Mouse (Mus musculus) bone marrow, adult 2 months (tissue): ENCODE measurements around the gene B3gnt2. TPM values are rescaled to one million over a fixed set of nuclear protein-coding genes. Genes with fewer than 3 reads are reported as not detected.
A peak's percentile ranks its signal among the peaks of the same experiment; 100 is the strongest.

ENCODE experiments used
- H3K27ac ChIP-seq: fragments of 200-500 bp; 2 replicates; pipeline ENCODE4 v1.5.1; 2012; ENCODE audit warnings: low read depth, mild to moderate bottlenecking, control low read depth, inconsistent platforms, low read length; ENCODE audit not compliant: control insufficient read depth, poor library complexity, insufficient read depth
- H3K4me1 ChIP-seq: fragments of 200-500 bp; 2 replicates; pipeline ENCODE4 v1.6.1; 2011; ENCODE audit warnings: low read length; ENCODE audit not compliant: control insufficient read depth, insufficient read depth
- H3K4me3 ChIP-seq: fragments of 200-500 bp; replicated peaks from 2 replicates; pipeline ENCODE3; 2011; ENCODE audit warnings: mild to moderate bottlenecking, low read depth, low read length, control low read depth; ENCODE audit not compliant: control insufficient read depth
- CTCF ChIP-seq: fragments of 200-500 bp; IDR thresholded peaks from 2 replicates; pipeline ENCODE4 v1.5.1; 2011; ENCODE audit warnings: low read length, control low read depth; ENCODE audit not compliant: control insufficient read depth, insufficient read depth
- POLR2A ChIP-seq: fragments of 200-500 bp; IDR thresholded peaks from 2 replicates; pipeline ENCODE4 v1.6.1; 2011; ENCODE audit warnings: low read depth, mild to moderate bottlenecking, control low read depth, low read length, borderline replicate concordance; ENCODE audit not compliant: control insufficient read depth
- WGBS: fragments of 180-500 bp; shearing (Covaris S2); methylation state at CpG from one replicate; pipeline ENCODE4 v1.1.7; 2018; 5-methylcytosine and 5-hydroxymethylcytosine counted together
- polyA plus RNA-seq: library from polyadenylated mRNA; stranded (reverse); fragments of >200 nt; gene quantifications from 2 replicates; pipeline ENCODE4 v1.2.4, GENCODE M21; 2011; ENCODE audit warnings: low replicate concordance; ENCODE audit not compliant: missing spikeins, insufficient read depth, insufficient read length

The B3gnt2 gene
- polyA plus RNA-seq, 1 experiment = 6.2 TPM

DNA sequence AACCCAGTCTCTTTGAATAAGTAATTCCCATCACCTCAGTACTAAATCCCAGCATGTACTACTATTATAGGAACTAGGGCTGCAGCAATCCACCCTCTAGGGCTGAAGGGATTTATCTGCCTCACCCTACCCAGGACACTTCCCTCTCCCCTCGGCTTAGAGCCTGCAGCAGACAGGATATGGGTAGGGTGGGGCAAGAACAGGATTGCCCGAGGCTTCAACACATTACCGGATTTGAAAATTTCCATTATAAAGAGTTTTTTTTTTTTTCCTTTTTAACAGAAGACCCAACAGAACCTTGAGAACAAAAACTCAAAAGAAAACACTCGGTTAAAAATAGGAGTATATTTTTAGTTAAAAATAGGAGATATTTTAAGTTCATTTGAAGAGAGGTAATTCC is 9.3 kb downstream of the B3gnt2 start:
- H3K4me1 ChIP-seq = peaks cover 33% of the 10 kb centered on the region
- TF ChIP-seq CTCF (no peak), POLR2A (no peak)
- 1% methylated on average over 4 of the region's 4 CpGs for WGBS
- no peak overlapping the region for H3K27ac ChIP-seq
- H3K4me3 ChIP-seq = no peak overlapping the region

GRCm38 (mm10) chr11:22850077-22850476 is 10.7 kb downstream of the B3gnt2 start:
- Histone ChIP-seq H3K4me1 (peaks cover 36% of the 10 kb centered on the region), H3K27ac (peak overlapping the region; percentile 50; the same call in 1 of the 2 replicates), H3K4me3 (no peak overlapping the region)
- TF ChIP-seq POLR2A (no peak), CTCF (no peak)
- 25% methylated on average over 4 of the region's 4 CpGs for WGBS

- WGBS = 16% methylated on average over 5 of the region's 5 CpGs
- peak overlapping the region; percentile 4; the same call in 1 of the 2 replicates for H3K27ac ChIP-seq
- no peak overlapping the region for H3K4me3 ChIP-seq
- TF ChIP-seq POLR2A (no peak), CTCF (no peak)
- peaks cover 39% of the 10 kb centered on the region for H3K4me1 ChIP-seq
Observed at GRCm38 (mm10) chr11:22848649-22849195, 12.0 kb downstream of the B3gnt2 start.

DNA sequence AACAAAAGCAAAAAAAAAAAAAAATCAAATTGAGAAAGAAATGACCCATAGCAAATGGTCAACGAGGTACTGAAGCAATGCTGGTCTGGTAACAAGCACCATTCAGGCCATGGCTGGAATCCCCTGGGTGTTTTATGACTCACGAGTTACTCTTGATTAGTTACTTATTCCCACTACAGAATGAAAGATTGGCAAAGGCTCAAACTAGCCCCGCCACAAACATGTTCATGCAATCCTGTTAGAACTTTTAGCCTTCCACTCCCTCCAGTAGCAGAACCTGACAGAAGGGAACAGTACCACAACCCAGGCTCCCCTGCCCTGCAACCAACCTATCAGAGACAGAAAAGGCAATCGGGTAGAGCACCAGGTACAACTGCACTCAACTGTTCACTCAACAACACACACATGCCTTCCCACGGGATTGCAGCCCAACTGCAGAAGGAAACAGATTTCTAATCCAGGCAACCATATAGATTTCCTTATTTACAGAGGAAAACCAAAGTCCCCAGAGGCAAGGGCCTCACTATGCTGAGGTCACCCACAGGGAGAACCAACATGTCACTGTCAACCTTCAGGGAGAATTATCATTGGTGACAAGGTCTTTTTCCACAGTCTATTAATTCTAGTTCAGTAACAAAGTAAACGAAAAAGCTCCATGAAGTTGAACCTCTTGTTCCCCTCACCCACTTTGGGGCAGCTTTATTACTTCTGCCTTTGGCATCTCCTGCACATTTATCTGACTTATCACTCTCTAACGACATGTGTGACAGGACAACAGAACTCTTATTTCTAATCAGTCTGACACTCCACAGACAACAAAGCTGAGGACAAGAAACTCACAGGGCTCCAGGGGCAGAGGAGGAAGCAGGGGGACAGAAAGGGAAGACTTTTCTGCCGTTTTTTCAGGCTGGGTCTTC is 12.8 kb downstream of the B3gnt2 start:
- Histone ChIP-seq H3K4me3 (no peak overlapping the region), H3K4me1 (peaks cover 41% of the 10 kb centered on the region), H3K27ac (peak overlapping the region; percentile 24)
- no peak for TF ChIP-seq POLR2A
- TF ChIP-seq CTCF = no peak
- WGBS = 18% methylated on average over 8 of the region's 8 CpGs

DNA sequence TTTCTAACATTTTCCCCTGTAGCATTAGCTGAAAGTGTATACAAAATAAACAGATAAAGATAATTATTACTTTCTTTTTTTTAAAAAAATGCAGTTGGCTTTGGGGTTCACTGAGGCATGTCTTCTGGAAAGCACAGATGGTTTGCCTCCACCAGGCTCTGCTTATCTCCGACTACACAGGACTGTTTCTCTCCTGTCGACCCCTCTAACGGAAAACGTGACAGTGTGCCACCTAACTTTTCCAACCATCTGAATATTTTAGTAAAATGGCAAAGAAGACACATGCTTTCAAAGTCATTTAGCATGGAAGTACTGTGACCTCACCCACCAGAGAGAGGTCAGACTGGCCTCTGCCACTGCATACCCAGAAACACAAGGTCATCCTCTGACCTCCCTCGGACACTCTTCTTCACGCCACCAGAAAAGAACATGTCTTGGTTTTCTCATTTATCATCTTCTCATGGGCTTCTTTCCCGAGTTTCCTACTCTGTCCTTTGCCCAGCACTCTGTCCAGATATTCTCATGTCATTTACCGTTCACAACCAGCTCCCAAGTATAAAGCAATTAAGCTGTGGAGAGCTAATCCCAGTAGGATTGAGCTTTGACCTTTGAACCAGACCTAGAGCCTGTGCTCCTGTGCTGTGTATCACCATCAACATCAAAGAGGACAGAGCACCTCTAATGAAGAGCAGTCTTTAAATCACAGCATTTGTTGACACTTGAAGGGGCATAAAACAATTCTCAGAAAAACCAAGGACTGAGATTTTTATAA is 13.6 kb downstream of the B3gnt2 start:
- Histone ChIP-seq H3K4me3 (no peak overlapping the region), H3K27ac (peak overlapping the region; percentile 38; the same call in 1 of the 2 replicates), H3K4me1 (peaks cover 39% of the 10 kb centered on the region)
- TF ChIP-seq CTCF = no peak
- no peak for TF ChIP-seq POLR2A
- 45% methylated on average over 8 of the region's 8 CpGs for WGBS

DNA sequence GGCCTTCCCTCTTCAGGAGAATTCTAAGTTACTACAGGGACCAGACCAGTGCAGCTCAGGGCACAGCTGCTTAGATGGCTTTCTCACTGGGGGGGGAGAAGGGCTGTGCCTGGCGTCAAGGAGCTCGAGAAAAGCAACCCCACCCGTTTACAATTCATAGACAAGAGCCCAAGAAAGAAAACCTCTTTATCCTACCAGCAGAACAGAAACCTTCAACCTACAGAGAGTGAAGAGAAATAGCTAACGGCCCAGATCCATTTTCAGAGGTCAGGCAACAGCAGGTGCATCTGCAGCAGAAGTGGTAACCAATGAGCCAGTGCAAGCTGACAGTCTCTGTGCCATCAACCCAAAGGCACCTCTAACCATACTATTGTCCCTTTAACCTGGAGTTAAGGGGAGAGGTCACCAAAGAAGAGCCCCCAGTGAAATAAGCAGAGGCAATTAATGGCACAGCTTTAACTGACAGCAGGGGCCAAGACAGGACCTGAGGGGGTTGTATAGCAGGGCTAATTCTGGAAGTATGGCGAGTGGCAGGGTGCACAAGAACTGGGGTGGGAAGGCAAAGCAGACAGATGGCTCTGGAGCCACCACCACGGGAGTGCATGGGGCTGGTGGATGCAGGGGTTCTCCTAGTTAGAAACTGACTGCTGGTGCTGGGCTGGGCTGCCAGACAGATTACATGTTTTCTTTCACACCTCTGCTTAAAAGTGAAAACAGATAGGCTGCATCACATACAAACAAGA is 14.5 kb downstream of the B3gnt2 start:
- 12% methylated on average over 6 of the region's 6 CpGs for WGBS
- Histone ChIP-seq H3K4me1 (peaks cover 38% of the 10 kb centered on the region), H3K4me3 (no peak overlapping the region), H3K27ac (peak overlapping the region; percentile 64)
- TF ChIP-seq POLR2A (no peak), CTCF (no peak)

DNA sequence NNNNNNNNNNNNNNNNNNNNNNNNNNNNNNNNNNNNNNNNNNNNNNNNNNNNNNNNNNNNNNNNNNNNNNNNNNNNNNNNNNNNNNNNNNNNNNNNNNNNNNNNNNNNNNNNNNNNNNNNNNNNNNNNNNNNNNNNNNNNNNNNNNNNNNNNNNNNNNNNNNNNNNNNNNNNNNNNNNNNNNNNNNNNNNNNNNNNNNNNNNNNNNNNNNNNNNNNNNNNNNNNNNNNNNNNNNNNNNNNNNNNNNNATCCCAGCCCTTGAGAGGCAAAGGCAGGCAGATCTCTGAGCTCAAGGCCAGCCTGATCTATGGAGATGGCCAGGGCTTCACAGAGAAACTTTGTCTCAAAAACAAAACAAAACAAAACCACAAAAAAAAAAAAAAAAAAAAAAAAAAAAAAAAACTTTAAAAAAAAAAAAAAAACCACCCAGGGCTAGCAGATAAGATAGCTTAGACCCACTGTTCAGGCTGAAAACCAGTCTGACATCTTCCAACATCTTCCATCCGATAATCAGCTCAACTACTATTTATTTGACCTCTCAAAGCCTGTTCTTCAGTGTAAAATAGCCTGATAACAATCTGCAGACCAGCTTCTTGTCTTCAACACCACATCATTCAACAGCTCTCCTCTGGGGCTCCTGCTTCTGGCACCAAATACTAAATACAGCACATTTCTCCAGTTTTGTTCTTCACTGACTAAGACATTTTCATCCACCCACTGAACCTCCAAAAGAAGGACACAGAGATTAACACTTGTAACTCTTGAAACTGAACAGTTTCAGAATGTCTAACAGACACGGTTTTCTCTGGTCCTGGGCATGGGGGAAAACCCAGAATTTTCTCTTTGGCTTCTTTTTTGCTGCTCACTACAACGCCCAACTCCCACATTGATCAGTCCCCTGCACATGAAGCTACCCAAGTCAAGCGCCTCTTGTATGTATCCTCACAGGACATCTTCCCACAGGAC is 15.7 kb downstream of the B3gnt2 start:
- WGBS = 24% methylated on average over 4 of the region's 4 CpGs
- peak overlapping the region; percentile 59 for H3K27ac ChIP-seq
- TF ChIP-seq CTCF = no peak
- no peak for TF ChIP-seq POLR2A
- peaks cover 33% of the 10 kb centered on the region for H3K4me1 ChIP-seq
- no peak overlapping the region for H3K4me3 ChIP-seq
